Mouse (Mus musculus): ENCODE results near the gene Bace2.

DNA sequence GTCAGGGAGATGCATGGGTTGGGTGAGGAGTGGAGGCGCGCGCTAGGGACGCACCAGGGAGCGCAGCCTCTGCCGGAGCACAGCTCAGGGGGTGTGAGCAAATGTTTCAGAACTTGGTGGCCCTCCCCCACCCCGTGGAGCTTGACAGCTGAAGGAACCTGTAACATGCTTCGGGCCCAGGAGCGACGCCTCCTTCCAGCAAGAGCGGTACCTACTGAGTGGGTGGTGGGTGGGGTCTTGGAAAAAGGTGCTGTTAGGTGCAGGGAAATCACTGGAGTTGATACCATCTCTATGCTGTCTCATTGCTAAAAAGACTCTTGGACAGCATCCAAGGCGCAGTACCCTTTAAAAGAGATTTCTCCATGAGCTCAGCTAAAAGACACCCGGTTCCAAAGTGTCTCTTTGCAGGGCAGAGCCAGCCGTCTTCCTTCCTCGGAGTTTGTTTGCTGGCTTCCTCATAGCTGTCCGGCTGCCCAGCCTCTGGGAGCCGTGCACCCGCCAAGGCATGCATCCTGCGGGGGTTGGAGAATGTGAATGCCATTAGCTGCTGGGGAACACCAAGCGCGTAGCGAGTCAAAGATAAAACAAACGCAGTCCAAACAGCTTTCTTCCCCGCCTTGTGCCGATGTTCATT is 763 bp downstream of the Bace2 start:
- TF ChIP-seq POLR2AphosphoS2 (IDR thresholded peaks at IDR 0.05; ENCODE audit: insufficient read length, low read depth): no peak
- TF ChIP-seq POLR2A (IDR thresholded peaks at IDR 0.05; ENCODE audit: insufficient read length, low read depth): no peak
- no peak for TF ChIP-seq REST (IDR thresholded peaks at IDR 0.05; ENCODE audit: insufficient read depth, insufficient read length)
- TF ChIP-seq USF1 (IDR thresholded peaks at IDR 0.05; ENCODE audit: low read depth): no peak
- TF ChIP-seq SRF (IDR thresholded peaks at IDR 0.05; ENCODE audit: control insufficient read depth, insufficient read length, low read depth): no peak
- TF ChIP-seq TCF12 (IDR thresholded peaks at IDR 0.05; ENCODE audit: insufficient read depth, poor library complexity, severe bottlenecking): no peak
- TF ChIP-seq MAX (IDR thresholded peaks at IDR 0.05; ENCODE audit: low read depth): no peak
- no peak for TF ChIP-seq E2F4 (IDR thresholded peaks at IDR 0.05; ENCODE audit: insufficient read depth)
- no peak for TF ChIP-seq TCF3 (IDR thresholded peaks at IDR 0.05; ENCODE audit: insufficient read length, low read depth)
- TF ChIP-seq MYOG (IDR thresholded peaks at IDR 0.05; ENCODE audit: control insufficient read depth in 1 of 3, insufficient read depth in 1 of 3, insufficient read length in 2 of 3, low read depth in 2 of 3): no peak

Data from myocyte (in vitro differentiated cells).